Mouse (Mus musculus): ENCODE results near the gene Nkx6-1.

Nkx6-1 gene

GRCm38 (mm10) chr5:101664945-101665615, at the start of gene Nkx6-1:
Gene Nkx6-1 (minus strand): TSS chr5:101664996.
- DNase-seq (ENCODE audit: low spot score) = no peak

GRCm38 (mm10) chr5:101713064-101713613, 48.3 kb upstream of the Nkx6-1 start:
- DNase-seq (ENCODE audit: low spot score) = no peak

GRCm38 (mm10) chr5:101703374-101704260, 38.8 kb upstream of the Nkx6-1 start:
- DNase-seq (ENCODE audit: low spot score) = no peak

- DNase-seq (ENCODE audit: low spot score) = no peak
These were observed 37.8 kb upstream of the Nkx6-1 start for GRCm38 (mm10) chr5:101702636-101703035.

- DNase-seq (ENCODE audit: low spot score) = no peak
These were observed 35.8 kb upstream of the Nkx6-1 start for GRCm38 (mm10) chr5:101700607-101701006.

GRCm38 (mm10) chr5:101688581-101688980, 23.8 kb upstream of the Nkx6-1 start:
- DNase-seq (ENCODE audit: low spot score) = no peak

GRCm38 (mm10) chr5:101683340-101683739, 18.5 kb upstream of the Nkx6-1 start:
- DNase-seq (ENCODE audit: low spot score) = no peak

GRCm38 (mm10) chr5:101680338-101680737, 15.5 kb upstream of the Nkx6-1 start:
- DNase-seq (ENCODE audit: low spot score) = no peak

- DNase-seq (ENCODE audit: low spot score) = no peak
These were observed 4.6 kb upstream of the Nkx6-1 start for GRCm38 (mm10) chr5:101669381-101669780.

GRCm38 (mm10) chr5:101668475-101668874, 3.7 kb upstream of the Nkx6-1 start:
- DNase-seq (ENCODE audit: low spot score) = no peak

GRCm38 (mm10) chr5:101668028-101668427, 3.2 kb upstream of the Nkx6-1 start:
- DNase-seq (ENCODE audit: low spot score) = no peak

- no peak for DNase-seq (ENCODE audit: low spot score)
These were observed 2.6 kb upstream of the Nkx6-1 start for GRCm38 (mm10) chr5:101667263-101667990.

GRCm38 (mm10) chr5:101666713-101667112, 1.9 kb upstream of the Nkx6-1 start:
- no peak for DNase-seq (ENCODE audit: low spot score)

GRCm38 (mm10) chr5:101666091-101666490, 1.3 kb upstream of the Nkx6-1 start:
- DNase-seq (ENCODE audit: low spot score) = no peak

- DNase-seq (ENCODE audit: low spot score) = no peak
These were observed 324 bp downstream of the Nkx6-1 start for GRCm38 (mm10) chr5:101664423-101664921.

- DNase-seq (ENCODE audit: low spot score) = no peak
These were observed 974 bp downstream of the Nkx6-1 start for GRCm38 (mm10) chr5:101663621-101664422.

GRCm38 (mm10) chr5:101663176-101663575, 1.6 kb downstream of the Nkx6-1 start:
- DNase-seq (ENCODE audit: low spot score) = no peak

GRCm38 (mm10) chr5:101662485-101662884, 2.3 kb downstream of the Nkx6-1 start:
- no peak for DNase-seq (ENCODE audit: low spot score)

GRCm38 (mm10) chr5:101661561-101662211, 3.1 kb downstream of the Nkx6-1 start:
- no peak for DNase-seq (ENCODE audit: low spot score)

- no peak for DNase-seq (ENCODE audit: low spot score)
These were observed 4.1 kb downstream of the Nkx6-1 start for GRCm38 (mm10) chr5:101660666-101661065.
